ENCODE assay signal across 23 mouse cellular contexts in the genomic region with DNA sequence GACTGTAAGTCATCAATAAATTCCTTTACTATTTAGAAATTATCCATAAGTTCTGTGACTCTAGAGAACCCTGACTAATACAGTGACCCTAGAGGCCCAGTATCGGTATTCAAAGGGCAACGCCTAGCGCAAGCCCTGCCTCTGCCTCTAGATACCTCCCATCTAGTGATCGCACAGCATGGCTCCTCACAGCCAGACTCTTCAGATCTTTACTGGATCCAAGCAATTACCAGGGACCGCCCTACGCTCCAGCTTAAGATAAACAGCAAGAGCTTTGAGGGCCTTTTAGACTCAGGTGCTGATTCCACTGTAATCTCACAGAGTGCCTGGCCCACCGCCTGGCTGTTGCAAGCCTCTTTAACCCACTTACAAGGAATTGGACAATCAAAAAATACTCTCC.
"Had no signal": no experiment of that assay in that cellular context is flagged by ENCODE, and none has a peak within 500 bp of the region (broad histone marks: within the 10 kb centered on the region; RNA-seq: fewer than 3 reads in every experiment).

No protein-coding gene starts in this region.

- H3K27me3 ChIP-seq: heart, embryonic 12.5 days; hindbrain, embryonic 13.5 days; intestine, embryonic 15.5 days; limb, embryonic 13.5 days; limb, embryonic 15.5 days; liver, embryonic 12.5 days had no signal

- H3K4me3 ChIP-seq: heart, embryonic 10.5 days; heart, embryonic 12.5 days; hindbrain, embryonic 13.5 days; intestine, embryonic 15.5 days; layer of hippocampus, adult 2 months; left cerebral cortex, adult 2 months; limb, embryonic 13.5 days; limb, embryonic 15.5 days; liver, embryonic 12.5 days had no signal

- H3K4me1 ChIP-seq: heart, embryonic 10.5 days; heart, embryonic 12.5 days; hindbrain, embryonic 13.5 days; intestine, embryonic 15.5 days; limb, embryonic 13.5 days; limb, embryonic 15.5 days; liver, embryonic 12.5 days had no signal

- H3K9ac ChIP-seq: heart, embryonic 12.5 days; hindbrain, embryonic 13.5 days; intestine, embryonic 15.5 days; limb, embryonic 13.5 days; limb, embryonic 15.5 days; liver, embryonic 12.5 days; liver, embryonic 14.5 days had no signal

- H3K36me3 ChIP-seq: heart, embryonic 10.5 days; heart, embryonic 12.5 days; hindbrain, embryonic 13.5 days; intestine, embryonic 15.5 days; limb, embryonic 13.5 days; limb, embryonic 15.5 days; liver, embryonic 12.5 days had no signal

- DNase-seq: gastrocnemius, postnatal 14 days; gastrocnemius, postnatal 36 days; heart, adult 18-20 months; heart, postnatal 10 days; kidney, adult 18-20 months; kidney, adult 8-10 months; kidney, postnatal 10 days; kidney, postnatal 25 days; kidney, postnatal 4 days; left cerebral cortex, postnatal 4 days had no signal

- H3K27ac ChIP-seq: heart, embryonic 10.5 days; hindbrain, embryonic 13.5 days; intestine, embryonic 15.5 days; layer of hippocampus, adult 2 months; left cerebral cortex, adult 2 months; limb, embryonic 13.5 days; limb, embryonic 15.5 days; liver, embryonic 12.5 days; liver, embryonic 14.5 days had no signal

- H3K4me2 ChIP-seq: heart, embryonic 12.5 days; hindbrain, embryonic 13.5 days; intestine, embryonic 15.5 days; limb, embryonic 13.5 days; limb, embryonic 15.5 days; liver, embryonic 12.5 days had no signal

- ATAC-seq: hindbrain, embryonic 16.5 days; inflammation-experienced regulatory T-cells, adult 6 months; intestine, embryonic 15.5 days; intestine, postnatal 0 days; liver, embryonic 12.5 days had no signal

- H3K9me3 ChIP-seq: intestine, embryonic 15.5 days; limb, embryonic 15.5 days; liver, embryonic 12.5 days had no signal
